Mouse (Mus musculus) intestine, postnatal 0 days (tissue): ENCODE measurements at regions not wholly inside any gene's neighbourhood (a gene's known extent, or its start where the extent isn't known, plus 50 kb on each side); places are given as distances from the start of the nearest gene placed in this dataset.
A peak's percentile ranks its signal among the peaks of the same experiment; 100 is the strongest.

Experiments
- ATAC-seq: fragments of 200-750 bp; cut with Nextera tagmentation; 2 replicates; pipeline ENCODE4 v1.8.0; 2017; ENCODE audit warnings: mild to moderate bottlenecking, moderate TSS enrichment, moderate library complexity
- H3K27ac ChIP-seq: fragments of 300-500 bp; sonication (generic); 2 replicates; pipeline ENCODE4 v1.5.1; 2014; ENCODE audit warnings: mild to moderate bottlenecking, low read depth, low read length, moderate library complexity
- H3K27me3 ChIP-seq: fragments of 300-500 bp; sonication (generic); replicated peaks from 2 replicates; pipeline ENCODE4 v1.6.1; 2014; ENCODE audit warnings: low read length, mixed read lengths; ENCODE audit not compliant: control insufficient read depth, insufficient read depth
- H3K36me3 ChIP-seq: fragments of 300-500 bp; sonication (generic); 2 replicates; pipeline ENCODE4 v1.6.1; 2014; ENCODE audit warnings: mild to moderate bottlenecking, moderate library complexity; ENCODE audit not compliant: control insufficient read depth, insufficient read depth
- H3K4me1 ChIP-seq: fragments of 300-500 bp; sonication (generic); replicated peaks from 2 replicates; pipeline ENCODE4 v1.6.1; 2014; ENCODE audit warnings: antibody characterized with exemption, low read length, mixed read lengths; ENCODE audit not compliant: control insufficient read depth, insufficient read depth
- H3K4me2 ChIP-seq: fragments of 300-500 bp; sonication (generic); replicated peaks from 2 replicates; pipeline ENCODE4 v1.6.1; 2014; ENCODE audit warnings: low read depth, mild to moderate bottlenecking, moderate library complexity
- H3K4me3 ChIP-seq: fragments of 300-500 bp; sonication (generic); 2 replicates; pipeline ENCODE4 v1.5.1; 2014; ENCODE audit warnings: low read depth, low read length
- H3K9ac ChIP-seq: fragments of 300-500 bp; sonication (generic); 2 replicates; pipeline ENCODE4 v1.6.1; 2014; ENCODE audit warnings: mild to moderate bottlenecking, low read depth, low read length
- H3K9me3 ChIP-seq: fragments of 300-500 bp; sonication (generic); 2 replicates; pipeline ENCODE4 v1.6.1; 2016; ENCODE audit warnings: mixed run types; ENCODE audit not compliant: control insufficient read depth
- CTCF ChIP-seq: sonication (generic); IDR thresholded peaks from 2 replicates; pipeline ENCODE4 v1.5.1; 2016; ENCODE audit warnings: low read depth, mild to moderate bottlenecking, control low read depth, antibody characterized with exemption, moderate library complexity
- WGBS: fragments of 180-500 bp; shearing (Covaris S2); extraction: QIAGEN DNeasy Blood & Tissue Kit; methylation state at CpG from one replicate; pipeline ENCODE4 v1.1.7; 2014; 5-methylcytosine and 5-hydroxymethylcytosine counted together

- Histone ChIP-seq H3K4me1 (no peaks in the 10 kb centered on the region), H3K27me3 (no peaks in the 10 kb centered on the region), H3K9ac (no peak overlapping the region), H3K27ac (no peak overlapping the region), H3K36me3 (no peaks in the 10 kb centered on the region), H3K4me2 (no peak overlapping the region), H3K4me3 (no peak overlapping the region), H3K9me3 (no peaks in the 10 kb centered on the region)
- ATAC-seq: no peak
- no peak for TF ChIP-seq CTCF
Observed at GRCm38 (mm10) chr16:19865931-19866330, 105.9 kb downstream of the B3gnt5 start.

- no peaks in the 10 kb centered on the region for H3K4me1 ChIP-seq
- H3K9me3 ChIP-seq: no peaks in the 10 kb centered on the region
- no peak overlapping the region for H3K4me3 ChIP-seq
- H3K36me3 ChIP-seq: no peaks in the 10 kb centered on the region
- no peak overlapping the region for H3K4me2 ChIP-seq
- no peak overlapping the region for H3K27ac ChIP-seq
- no peak for TF ChIP-seq CTCF
- H3K27me3 ChIP-seq: no peaks in the 10 kb centered on the region
- no peak for ATAC-seq
- H3K9ac ChIP-seq: no peak overlapping the region
Observed at GRCm38 (mm10) chr16:19869425-19869824, 109.4 kb downstream of the B3gnt5 start.

GRCm38 (mm10) chr16:19876861-19877554 lies 105.8 kb downstream of the Klhl6 start:
- WGBS: 61% methylated on average over 10 of the region's 10 CpGs
- no peaks in the 10 kb centered on the region for H3K9me3 ChIP-seq
- H3K27ac ChIP-seq: no peak overlapping the region
- TF ChIP-seq CTCF: peak; percentile 28
- H3K4me3 ChIP-seq: no peak overlapping the region
- H3K4me2 ChIP-seq: no peak overlapping the region
- no peaks in the 10 kb centered on the region for H3K27me3 ChIP-seq
- H3K9ac ChIP-seq: no peak overlapping the region
- no peak for ATAC-seq
- H3K36me3 ChIP-seq: no peaks in the 10 kb centered on the region
- no peaks in the 10 kb centered on the region for H3K4me1 ChIP-seq

- H3K9ac ChIP-seq: no peak overlapping the region
- WGBS: 84% methylated on average over 3 of the region's 3 CpGs
- H3K4me1 ChIP-seq: no peaks in the 10 kb centered on the region
- H3K4me2 ChIP-seq: no peak overlapping the region
- H3K9me3 ChIP-seq: no peaks in the 10 kb centered on the region
- no peak overlapping the region for H3K4me3 ChIP-seq
- H3K27me3 ChIP-seq: no peaks in the 10 kb centered on the region
- no peak for TF ChIP-seq CTCF
- H3K36me3 ChIP-seq: no peaks in the 10 kb centered on the region
- no peak for ATAC-seq
- H3K27ac ChIP-seq: no peak overlapping the region
Observed at GRCm38 (mm10) chr16:19882961-19883360, 99.9 kb downstream of the Klhl6 start.

- Histone ChIP-seq H3K4me3 (no peak overlapping the region), H3K9me3 (no peaks in the 10 kb centered on the region), H3K9ac (no peak overlapping the region), H3K36me3 (no peaks in the 10 kb centered on the region), H3K27me3 (no peaks in the 10 kb centered on the region), H3K27ac (no peak overlapping the region), H3K4me1 (no peaks in the 10 kb centered on the region), H3K4me2 (no peak overlapping the region)
- TF ChIP-seq CTCF: no peak
- ATAC-seq: 0 out of 2 replicates have a peak, but pooled peaks have one; percentile 28
- 49% methylated on average over 9 of the region's 9 CpGs for WGBS
Observed at GRCm38 (mm10) chr16:19883776-19884513, 98.9 kb downstream of the Klhl6 start.

- no peak for TF ChIP-seq CTCF
- Histone ChIP-seq H3K27me3 (no peaks in the 10 kb centered on the region), H3K9ac (no peak overlapping the region), H3K4me3 (no peak overlapping the region), H3K4me2 (no peak overlapping the region), H3K9me3 (no peaks in the 10 kb centered on the region), H3K4me1 (no peaks in the 10 kb centered on the region), H3K27ac (no peak overlapping the region), H3K36me3 (no peaks in the 10 kb centered on the region)
- 11% methylated on average over 6 of the region's 6 CpGs for WGBS
- ATAC-seq: no peak
Observed at GRCm38 (mm10) chr16:19884535-19884934, 98.3 kb downstream of the Klhl6 start.
